In genomic region chr3:87765631-87766283, GRCm38 (mm10) we compare ENCODE assay signal across 8 mouse cellular contexts. TPM values are rescaled to one million over a fixed set of nuclear protein-coding genes. Genes with fewer than 3 reads are reported as not detected.
DNase-seq lines count a peak whose midpoint lies in the region; ATAC-seq and TF ChIP-seq lines count a peak whose summit lies in the region.
"Had no signal": no experiment of that assay in that cellular context is flagged by ENCODE, and none has a peak within 500 bp of the region (broad histone marks: within the 10 kb centered on the region; RNA-seq: fewer than 3 reads in every experiment).

No protein-coding gene starts in this region.

- H3K27me3 ChIP-seq in lung, embryonic 15.5 days: no peaks in the 10 kb centered on the region
- H3K27me3 ChIP-seq in heart, embryonic 11.5 days (ENCODE audit: control insufficient read depth, insufficient read depth, low read length): peaks cover 12% of the 10 kb centered on the region
- H3K27me3 ChIP-seq in hindbrain, embryonic 15.5 days: peaks cover 32% of the 10 kb centered on the region; the same call in 1 of the 2 replicates
- no peaks in the 10 kb centered on the region for H3K27me3 ChIP-seq in liver, postnatal 0 days (ENCODE audit: insufficient read depth, low read length)
- H3K27me3 ChIP-seq in forebrain, embryonic 12.5 days: peaks cover 70% of the 10 kb centered on the region

- H3K27ac ChIP-seq in lung, embryonic 15.5 days: peak overlapping the region; percentile 96
- H3K27ac ChIP-seq in heart, embryonic 11.5 days (ENCODE audit: low read depth, low read length): peak overlapping the region; percentile 86
- no peak overlapping the region for H3K27ac ChIP-seq in hindbrain, embryonic 15.5 days (replicated peaks)
- peak overlapping the region; percentile 75 for H3K27ac ChIP-seq in liver, postnatal 0 days (ENCODE audit: low read depth)
- H3K27ac ChIP-seq in forebrain, embryonic 12.5 days: no peak overlapping the region

- peak overlapping the region; percentile 54 for H3K4me2 ChIP-seq in lung, embryonic 15.5 days
- H3K4me2 ChIP-seq in heart, embryonic 11.5 days: peak overlapping the region; percentile 50
- H3K4me2 ChIP-seq in hindbrain, embryonic 15.5 days: peak overlapping the region; percentile 15; the same call in 1 of the 2 replicates
- H3K4me2 ChIP-seq in liver, postnatal 0 days (ENCODE audit: low read depth, low read length): peak overlapping the region; percentile 49
- H3K4me2 ChIP-seq in forebrain, embryonic 12.5 days: no peak overlapping the region

- DNase-seq in lung, adult 18-20 months: no peak
- DNase-seq in liver, postnatal 0 days: no peak
- DNase-seq in adrenal gland, postnatal 36 days: no peak
- DNase-seq: midbrain, embryonic 14.5 days had no signal

- peaks cover 71% of the 10 kb centered on the region for H3K4me1 ChIP-seq in lung, embryonic 15.5 days
- H3K4me1 ChIP-seq in heart, embryonic 11.5 days (ENCODE audit: control insufficient read depth, insufficient read depth, low read length): peaks cover 24% of the 10 kb centered on the region
- H3K4me1 ChIP-seq in hindbrain, embryonic 15.5 days (replicated peaks): 0 out of 2 replicates have a peak, but pooled peaks cover 12% of the 10 kb centered on the region
- H3K4me1 ChIP-seq in liver, postnatal 0 days (ENCODE audit: insufficient read depth): peaks cover 19% of the 10 kb centered on the region
- peaks cover 18% of the 10 kb centered on the region for H3K4me1 ChIP-seq in forebrain, embryonic 12.5 days

- TF ChIP-seq EP300 in liver, postnatal 0 days (IDR thresholded peaks at IDR 0.05; ENCODE audit: low read depth): no peak

- H3K9ac ChIP-seq in lung, embryonic 15.5 days: no peak overlapping the region
- H3K9ac ChIP-seq in heart, embryonic 11.5 days (ENCODE audit: low read depth, low read length): no peak overlapping the region
- no peak overlapping the region for H3K9ac ChIP-seq in hindbrain, embryonic 15.5 days
- H3K9ac ChIP-seq in liver, postnatal 0 days (replicated peaks): 0 out of 2 replicates have a peak overlapping the region, but pooled peaks have one; percentile 26
- no peak overlapping the region for H3K9ac ChIP-seq in forebrain, embryonic 12.5 days

- no peak for ATAC-seq in lung, embryonic 15.5 days (ENCODE audit: borderline replicate concordance, extremely low read depth, low FRiP score, low TSS enrichment)
- no peak for ATAC-seq in heart, embryonic 11.5 days (replicated peaks; ENCODE audit: insufficient number of reproducible peaks, low FRiP score, low TSS enrichment)
- ATAC-seq in hindbrain, embryonic 15.5 days (ENCODE audit: low FRiP score, low read depth): no peak
- ATAC-seq in liver, postnatal 0 days: no peak
- ATAC-seq in forebrain, embryonic 12.5 days (ENCODE audit: low FRiP score): no peak

- H3K9me3 ChIP-seq in lung, embryonic 15.5 days: no peaks in the 10 kb centered on the region
- no peaks in the 10 kb centered on the region for H3K9me3 ChIP-seq in heart, embryonic 11.5 days (replicated peaks; ENCODE audit: control insufficient read depth, low read length)
- no peaks in the 10 kb centered on the region for H3K9me3 ChIP-seq in hindbrain, embryonic 15.5 days
- H3K9me3 ChIP-seq in liver, postnatal 0 days (ENCODE audit: low read length): no peaks in the 10 kb centered on the region
- H3K9me3 ChIP-seq in forebrain, embryonic 12.5 days: no peaks in the 10 kb centered on the region

- no peak for TF ChIP-seq CTCF in liver, postnatal 0 days (IDR thresholded peaks at IDR 0.05; ENCODE audit: low read depth)

- no peaks in the 10 kb centered on the region for H3K36me3 ChIP-seq in lung, embryonic 15.5 days
- H3K36me3 ChIP-seq in heart, embryonic 11.5 days (ENCODE audit: control insufficient read depth, insufficient read depth, low read length): no peaks in the 10 kb centered on the region
- no peaks in the 10 kb centered on the region for H3K36me3 ChIP-seq in hindbrain, embryonic 15.5 days
- H3K36me3 ChIP-seq in liver, postnatal 0 days (replicated peaks; ENCODE audit: insufficient read depth, low read length): no peaks in the 10 kb centered on the region
- no peaks in the 10 kb centered on the region for H3K36me3 ChIP-seq in forebrain, embryonic 12.5 days (replicated peaks)

- peak overlapping the region; percentile 24; the same call in 1 of the 2 replicates for H3K4me3 ChIP-seq in lung, embryonic 15.5 days
- no peak overlapping the region for H3K4me3 ChIP-seq in heart, embryonic 11.5 days (ENCODE audit: low read depth, low read length)
- no peak overlapping the region for H3K4me3 ChIP-seq in hindbrain, embryonic 15.5 days
- H3K4me3 ChIP-seq in liver, postnatal 0 days (ENCODE audit: low read depth, low read length): no peak overlapping the region
- no peak overlapping the region for H3K4me3 ChIP-seq in forebrain, embryonic 12.5 days (replicated peaks)

- WGBS in lung, embryonic 15.5 days: 65% methylated on average over 5 of the region's 5 CpGs
- WGBS in heart, embryonic 11.5 days (ENCODE audit: insufficient replicate concordance): 64% methylated on average over 5 of the region's 5 CpGs
- WGBS in hindbrain, embryonic 15.5 days: 85% methylated on average over 5 of the region's 5 CpGs
- WGBS in liver, postnatal 0 days (ENCODE audit: insufficient replicate concordance): 67% methylated on average over 5 of the region's 5 CpGs
- WGBS in forebrain, embryonic 12.5 days: 69% methylated on average over 5 of the region's 5 CpGs

RNA-seq across cellular contexts. Expression of gene Lrrc71, which starts 17.3 kb away (rescaled TPM):
- polyA plus RNA-seq in lung, embryonic 15.5 days (2015; fragmentation: Nextera tagmentation; extraction: Ambion mirVana): 1.3 and 1.6 TPM in 2 replicates
- 0.43 and 0.66 TPM in 2 replicates for polyA plus RNA-seq in heart, embryonic 11.5 days (2014; fragmentation: Nextera tagmentation; extraction: Ambion mirVana)
- polyA plus RNA-seq in hindbrain, embryonic 15.5 days (2015; fragmentation: Nextera tagmentation; extraction: Ambion mirVana): 0.39 and 0.49 TPM in 2 replicates
- 0.23 and 0.25 TPM in 2 replicates for polyA plus RNA-seq in liver, postnatal 0 days (2015; fragmentation: Nextera tagmentation; extraction: Ambion mirVana)
- total RNA-seq in adrenal gland, postnatal 36 days (2021): under 1 TPM; 0.66 to 0.72 TPM
- polyA plus RNA-seq in forebrain, embryonic 12.5 days (2016; fragmentation: Nextera tagmentation; extraction: Ambion mirVana): 0.26 and 0.37 TPM in 2 replicates

RNA-seq across cellular contexts. Expression of gene Ntrk1, which starts 29.2 kb away (rescaled TPM):
- polyA plus RNA-seq in lung, embryonic 15.5 days (2015; fragmentation: Nextera tagmentation; extraction: Ambion mirVana): 1.2 and 2.5 TPM in 2 replicates
- polyA plus RNA-seq in heart, embryonic 11.5 days (2014; fragmentation: Nextera tagmentation; extraction: Ambion mirVana): 0.30 and 0.51 TPM in 2 replicates
- polyA plus RNA-seq in hindbrain, embryonic 15.5 days (2015; fragmentation: Nextera tagmentation; extraction: Ambion mirVana): 6.6 and 17.2 TPM in 2 replicates
- 0.47 and 0.53 TPM in 2 replicates for polyA plus RNA-seq in liver, postnatal 0 days (2015; fragmentation: Nextera tagmentation; extraction: Ambion mirVana)
- 1 to 10 TPM; 3.8 to 6.8 TPM for total RNA-seq in adrenal gland, postnatal 36 days (2021)
- 1.1 and 1.4 TPM in 2 replicates for polyA plus RNA-seq in forebrain, embryonic 12.5 days (2016; fragmentation: Nextera tagmentation; extraction: Ambion mirVana)

RNA-seq across cellular contexts. Expression of gene Insrr, which starts 31.0 kb away (rescaled TPM):
- polyA plus RNA-seq in lung, embryonic 15.5 days (2015; fragmentation: Nextera tagmentation; extraction: Ambion mirVana): 0.09 and 0.16 TPM in 2 replicates
- polyA plus RNA-seq in heart, embryonic 11.5 days (2014; fragmentation: Nextera tagmentation; extraction: Ambion mirVana): 0.03 and 0.23 TPM in 2 replicates
- 0.67 and 1.2 TPM in 2 replicates for polyA plus RNA-seq in hindbrain, embryonic 15.5 days (2015; fragmentation: Nextera tagmentation; extraction: Ambion mirVana)
- polyA plus RNA-seq in liver, postnatal 0 days (2015; fragmentation: Nextera tagmentation; extraction: Ambion mirVana): not detected in 2 replicates
- under 1 TPM; 0.56 to 0.86 TPM for total RNA-seq in adrenal gland, postnatal 36 days (2021)
- 0.65 and 1.0 TPM in 2 replicates for polyA plus RNA-seq in forebrain, embryonic 12.5 days (2016; fragmentation: Nextera tagmentation; extraction: Ambion mirVana)

RNA-seq across cellular contexts. Expression of gene Pear1, which starts 58.3 kb away (rescaled TPM):
- polyA plus RNA-seq in lung, embryonic 15.5 days (2015; fragmentation: Nextera tagmentation; extraction: Ambion mirVana): 29.4 and 32.4 TPM in 2 replicates
- polyA plus RNA-seq in heart, embryonic 11.5 days (2014; fragmentation: Nextera tagmentation; extraction: Ambion mirVana): 12.1 and 13.5 TPM in 2 replicates
- polyA plus RNA-seq in hindbrain, embryonic 15.5 days (2015; fragmentation: Nextera tagmentation; extraction: Ambion mirVana): 10.3 and 10.9 TPM in 2 replicates
- 4.8 and 5.1 TPM in 2 replicates for polyA plus RNA-seq in liver, postnatal 0 days (2015; fragmentation: Nextera tagmentation; extraction: Ambion mirVana)
- 10 to 100 TPM; 20.3 to 30.7 TPM for total RNA-seq in adrenal gland, postnatal 36 days (2021)
- polyA plus RNA-seq in forebrain, embryonic 12.5 days (2016; fragmentation: Nextera tagmentation; extraction: Ambion mirVana): 5.7 and 6.8 TPM in 2 replicates

Comparison
In these comparisons a context has a peak if more than half of its experiments do, and no peak if none do; other contexts are left out.
1. H3K27ac ChIP-seq: peak in lung, embryonic 15.5 days (single experiment), heart, embryonic 11.5 days (single experiment) and liver, postnatal 0 days (single experiment); none in hindbrain, embryonic 15.5 days (single experiment) and forebrain, embryonic 12.5 days (single experiment).